Mouse (Mus musculus) hindbrain, embryonic 12.5 days (tissue): ENCODE data around the gene Lgals4. TPM values are rescaled to one million over a fixed set of nuclear protein-coding genes. Genes with fewer than 3 reads are reported as not detected.

Source experiments
- ATAC-seq: fragments of 200-750 bp; cut with Nextera tagmentation; 2 replicates; pipeline ENCODE4 v1.8.0; 2017; ENCODE audit warnings: moderate TSS enrichment; ENCODE audit not compliant: low FRiP score
- H3K27ac ChIP-seq: fragments of 300-500 bp; sonication (generic); 2 replicates; pipeline ENCODE4 v1.5.1; 2016; ENCODE audit warnings: mild to moderate bottlenecking
- H3K27me3 ChIP-seq: fragments of 300-500 bp; sonication (generic); 2 replicates; pipeline ENCODE4 v1.6.1; 2016; ENCODE audit warnings: mild to moderate bottlenecking
- H3K36me3 ChIP-seq: fragments of 300-500 bp; sonication (generic); 2 replicates; pipeline ENCODE4 v1.6.1; 2016; ENCODE audit warnings: mild to moderate bottlenecking
- H3K4me1 ChIP-seq: fragments of 300-500 bp; sonication (generic); 2 replicates; pipeline ENCODE4 v1.6.1; 2016
- H3K4me2 ChIP-seq: fragments of 300-500 bp; sonication (generic); replicated peaks from 2 replicates; pipeline ENCODE4 v1.6.1; 2016; ENCODE audit warnings: mild to moderate bottlenecking
- H3K4me3 ChIP-seq: fragments of 300-500 bp; sonication (generic); 2 replicates; pipeline ENCODE4 v1.5.1; 2016; ENCODE audit warnings: mild to moderate bottlenecking
- H3K9ac ChIP-seq: fragments of 300-500 bp; sonication (generic); 2 replicates; pipeline ENCODE4 v1.6.1; 2016; ENCODE audit warnings: mild to moderate bottlenecking, moderate library complexity
- H3K9me3 ChIP-seq: fragments of 300-500 bp; sonication (generic); replicated peaks from 2 replicates; pipeline ENCODE4 v1.6.1; 2016; ENCODE audit warnings: mild to moderate bottlenecking
- WGBS: fragments of 180-500 bp; shearing (Covaris S2); methylation state at CpG from one replicate; pipeline ENCODE4 v1.1.7; 2016; 5-methylcytosine and 5-hydroxymethylcytosine counted together
- polyA plus RNA-seq: library from polyadenylated mRNA; unstranded; fragments of >200 nt; fragmentation: Nextera tagmentation; extraction: Ambion mirVana; gene quantifications from 2 replicates; pipeline ENCODE4 v1.2.1, GENCODE M21; 2016

The Lgals4 gene
- polyA plus RNA-seq, result 5.0 and 5.1 TPM in 2 replicates

GRCm38 (mm10) chr7:28833723-28834347, at the start of gene Lgals4:
TSS of gene Lgals4 (plus strand) at chr7:28833854.
- no peaks in the 10 kb centered on the region for H3K9me3 ChIP-seq
- no peak within 1 kb of the TSS for H3K4me3 ChIP-seq
- WGBS, result 89% methylated on average over 6 of the region's 6 CpGs
- H3K27ac ChIP-seq, result no peak within 1 kb of the TSS
- H3K27me3 ChIP-seq, result no peaks in the 10 kb centered on the region
- H3K4me2 ChIP-seq, result no peak within 1 kb of the TSS
- no peak within 1 kb of the TSS for H3K9ac ChIP-seq
- H3K4me1 ChIP-seq, result no peaks in the 10 kb centered on the region
- ATAC-seq, result no peak
- peaks cover 25% of the 10 kb centered on the region for H3K36me3 ChIP-seq

- no peak overlapping the region for H3K4me2 ChIP-seq
- no peak for ATAC-seq
- H3K9ac ChIP-seq, result no peak overlapping the region
- no peak overlapping the region for H3K27ac ChIP-seq
- H3K36me3 ChIP-seq, result peaks cover 40% of the 10 kb centered on the region
- no peak overlapping the region for H3K4me3 ChIP-seq
- H3K9me3 ChIP-seq, result no peaks in the 10 kb centered on the region
- WGBS, result 67% methylated on average over 5 of the region's 5 CpGs
- H3K4me1 ChIP-seq, result peaks cover 7% of the 10 kb centered on the region
- H3K27me3 ChIP-seq, result no peaks in the 10 kb centered on the region
These were observed 48.5 kb upstream of the Lgals4 start for GRCm38 (mm10) chr7:28785161-28785560.

- Histone ChIP-seq H3K4me3 (no peak overlapping the region), H3K4me1 (0 out of 2 replicates have a peak, but pooled peaks cover 2% of the 10 kb centered on the region), H3K27ac (no peak overlapping the region), H3K9me3 (no peaks in the 10 kb centered on the region), H3K36me3 (peaks cover 34% of the 10 kb centered on the region), H3K27me3 (no peaks in the 10 kb centered on the region), H3K4me2 (no peak overlapping the region), H3K9ac (no peak overlapping the region)
- ATAC-seq, result no peak
- 92% methylated on average over 9 of the region's 9 CpGs for WGBS
These were observed 45.8 kb upstream of the Lgals4 start for GRCm38 (mm10) chr7:28787884-28788283.

GRCm38 (mm10) chr7:28788307-28789195, 45.1 kb upstream of the Lgals4 start, which contains the start of gene Rinl:
TSS of gene Rinl (plus strand) at chr7:28788969.
- Histone ChIP-seq H3K4me1 (0 out of 2 replicates have a peak, but pooled peaks cover 2% of the 10 kb centered on the region), H3K27ac (no peak within 1 kb of the TSS), H3K27me3 (no peaks in the 10 kb centered on the region), H3K9ac (no peak within 1 kb of the TSS), H3K36me3 (peaks cover 29% of the 10 kb centered on the region), H3K4me3 (no peak within 1 kb of the TSS), H3K9me3 (no peaks in the 10 kb centered on the region), H3K4me2 (no peak within 1 kb of the TSS)
- ATAC-seq, result no peak
- WGBS, result 76% methylated on average over 5 of the region's 5 CpGs

- Histone ChIP-seq H3K27ac (no peak overlapping the region), H3K27me3 (no peaks in the 10 kb centered on the region), H3K9ac (no peak overlapping the region), H3K4me2 (no peak overlapping the region), H3K36me3 (peaks cover 24% of the 10 kb centered on the region), H3K4me1 (0 out of 2 replicates have a peak, but pooled peaks cover 2% of the 10 kb centered on the region), H3K4me3 (no peak overlapping the region), H3K9me3 (no peaks in the 10 kb centered on the region)
- no peak for ATAC-seq
- 80% methylated on average over 3 of the region's 3 CpGs for WGBS
These were observed 44.4 kb upstream of the Lgals4 start for GRCm38 (mm10) chr7:28789235-28789634.

GRCm38 (mm10) chr7:28790066-28790806, 43.4 kb upstream of the Lgals4 start:
- H3K27ac ChIP-seq, result no peak overlapping the region
- H3K9me3 ChIP-seq, result no peaks in the 10 kb centered on the region
- H3K27me3 ChIP-seq, result no peaks in the 10 kb centered on the region
- ATAC-seq, result no peak
- 46% methylated on average over 8 of the region's 8 CpGs for WGBS
- H3K4me1 ChIP-seq, result 0 out of 2 replicates have a peak, but pooled peaks cover 2% of the 10 kb centered on the region
- no peak overlapping the region for H3K4me2 ChIP-seq
- no peak overlapping the region for H3K9ac ChIP-seq
- H3K4me3 ChIP-seq, result no peak overlapping the region
- H3K36me3 ChIP-seq, result peaks cover 24% of the 10 kb centered on the region

GRCm38 (mm10) chr7:28791706-28792105, 41.9 kb upstream of the Lgals4 start:
- no peak overlapping the region for H3K9ac ChIP-seq
- no peak overlapping the region for H3K4me2 ChIP-seq
- no peak overlapping the region for H3K4me3 ChIP-seq
- no peak overlapping the region for H3K27ac ChIP-seq
- no peaks in the 10 kb centered on the region for H3K9me3 ChIP-seq
- H3K36me3 ChIP-seq, result peaks cover 12% of the 10 kb centered on the region
- peaks cover 5% of the 10 kb centered on the region for H3K4me1 ChIP-seq
- no peak for ATAC-seq
- peaks cover 2% of the 10 kb centered on the region; the same call in 1 of the 2 replicates for H3K27me3 ChIP-seq

GRCm38 (mm10) chr7:28792391-28793185, 41.1 kb upstream of the Lgals4 start:
- Histone ChIP-seq H3K4me2 (no peak overlapping the region), H3K4me3 (no peak overlapping the region), H3K9ac (no peak overlapping the region), H3K27ac (no peak overlapping the region), H3K4me1 (peaks cover 9% of the 10 kb centered on the region), H3K9me3 (no peaks in the 10 kb centered on the region), H3K27me3 (peaks cover 2% of the 10 kb centered on the region; the same call in 1 of the 2 replicates), H3K36me3 (peaks cover 8% of the 10 kb centered on the region)
- no peak for ATAC-seq
- WGBS, result 83% methylated on average over 14 of the region's 14 CpGs

- no peak overlapping the region for H3K4me3 ChIP-seq
- no peak for ATAC-seq
These were observed 39.8 kb upstream of the Lgals4 start for GRCm38 (mm10) chr7:28793834-28794233.

GRCm38 (mm10) chr7:28794496-28794895, 39.2 kb upstream of the Lgals4 start:
- Histone ChIP-seq H3K4me2 (no peak overlapping the region), H3K9me3 (no peaks in the 10 kb centered on the region), H3K4me1 (peaks cover 6% of the 10 kb centered on the region), H3K36me3 (no peaks in the 10 kb centered on the region), H3K27ac (no peak overlapping the region), H3K9ac (no peak overlapping the region), H3K27me3 (peaks cover 2% of the 10 kb centered on the region; the same call in 1 of the 2 replicates), H3K4me3 (no peak overlapping the region)
- 81% methylated on average over 3 of the region's 3 CpGs for WGBS
- ATAC-seq, result no peak

More at GRCm38 (mm10) chr7:28793834-28794233, 39.8 kb upstream of the Lgals4 start:
- no peaks in the 10 kb centered on the region for H3K9me3 ChIP-seq
- peaks cover 7% of the 10 kb centered on the region for H3K4me1 ChIP-seq
- peaks cover 2% of the 10 kb centered on the region; the same call in 1 of the 2 replicates for H3K27me3 ChIP-seq
- no peak overlapping the region for H3K27ac ChIP-seq
- no peak overlapping the region for H3K4me2 ChIP-seq
- no peak overlapping the region for H3K9ac ChIP-seq
- WGBS, result 35% methylated on average over 2 of the region's 2 CpGs
- no peaks in the 10 kb centered on the region for H3K36me3 ChIP-seq

- Histone ChIP-seq H3K27ac (no peak overlapping the region), H3K9ac (no peak overlapping the region), H3K4me3 (no peak overlapping the region), H3K4me1 (peaks cover 6% of the 10 kb centered on the region), H3K9me3 (no peaks in the 10 kb centered on the region), H3K36me3 (no peaks in the 10 kb centered on the region), H3K27me3 (peaks cover 2% of the 10 kb centered on the region; the same call in 1 of the 2 replicates), H3K4me2 (no peak overlapping the region)
- no peak for ATAC-seq
- WGBS, result 81% methylated on average over 15 of the region's 15 CpGs
These were observed 37.8 kb upstream of the Lgals4 start for GRCm38 (mm10) chr7:28795832-28796231.
